Mouse (Mus musculus) kidney, postnatal 0 days (tissue): ENCODE data around the gene Phox2a. TPM values are rescaled to one million over a fixed set of nuclear protein-coding genes. Genes with fewer than 3 reads are reported as not detected.

ENCODE experiments used
- ATAC-seq: fragments of 200-750 bp; cut with Nextera tagmentation; replicated peaks from 2 replicates; pipeline ENCODE4 v1.8.0; 2017; ENCODE audit warnings: low read depth, moderate number of reproducible peaks, moderate TSS enrichment, moderate library complexity; ENCODE audit not compliant: low FRiP score
- DNase-seq: peaks from one replicate; pipeline ENCODE4 v3.0.0-alpha.2; 2016; ENCODE audit warnings: low spot score
- H3K27ac ChIP-seq: fragments of 300-500 bp; sonication (generic); 2 replicates; pipeline ENCODE4 v1.5.1; 2014; ENCODE audit warnings: mild to moderate bottlenecking
- H3K27me3 ChIP-seq: fragments of 300-500 bp; sonication (generic); 2 replicates; pipeline ENCODE4 v1.6.1; 2014; ENCODE audit warnings: low read length, mixed read lengths; ENCODE audit not compliant: insufficient read depth
- H3K36me3 ChIP-seq: fragments of 300-500 bp; sonication (generic); 2 replicates; pipeline ENCODE4 v1.6.1; 2014; ENCODE audit warnings: low read length, mixed read lengths; ENCODE audit not compliant: insufficient read depth
- H3K4me1 ChIP-seq: fragments of 300-500 bp; sonication (generic); replicated peaks from 2 replicates; pipeline ENCODE4 v1.6.1; 2014; ENCODE audit warnings: antibody characterized with exemption, low read length, mixed read lengths; ENCODE audit not compliant: insufficient read depth
- H3K4me2 ChIP-seq: fragments of 300-500 bp; sonication (generic); 2 replicates; pipeline ENCODE4 v1.6.1; 2014; ENCODE audit warnings: mild to moderate bottlenecking, low read length, moderate library complexity, mixed read lengths
- H3K4me3 ChIP-seq: fragments of 300-500 bp; sonication (generic); replicated peaks from 2 replicates; pipeline ENCODE4 v1.5.1; 2014; ENCODE audit warnings: low read depth, low read length
- H3K9ac ChIP-seq: fragments of 300-500 bp; sonication (generic); 2 replicates; pipeline ENCODE4 v1.6.1; 2014; ENCODE audit warnings: low read depth, low read length
- H3K9me3 ChIP-seq: fragments of 300-500 bp; sonication (generic); replicated peaks from 2 replicates; pipeline ENCODE4 v1.6.1; 2016; ENCODE audit warnings: low read length, inconsistent platforms, mixed read lengths
- CTCF ChIP-seq: IDR thresholded peaks from 2 replicates; pipeline ENCODE4 v1.5.1; 2016; ENCODE audit warnings: antibody characterized with exemption, low read depth, mild to moderate bottlenecking, moderate library complexity
- WGBS: fragments of 180-500 bp; shearing (Covaris S2); extraction: QIAGEN DNeasy Blood & Tissue Kit; methylation state at CpG from one replicate; pipeline ENCODE4 v1.1.7; 2014; 5-methylcytosine and 5-hydroxymethylcytosine counted together
- polyA plus RNA-seq: library from polyadenylated mRNA; unstranded; fragments of >200 nt; fragmentation: Nextera tagmentation; extraction: Ambion mirVana; gene quantifications from 2 replicates; pipeline ENCODE4 v1.2.1, GENCODE M21; 2015

Gene Phox2a
- polyA plus RNA-seq, 1 experiment from 2014 or later = 0.13 TPM

GRCm38 (mm10) chr7:101853816-101854215, 35.7 kb downstream of the Phox2a start:
- H3K9ac ChIP-seq = no peak overlapping the region
- no peak for TF ChIP-seq CTCF
- H3K9me3 ChIP-seq = no peaks in the 10 kb centered on the region
- no peaks in the 10 kb centered on the region for H3K27me3 ChIP-seq
- no peak for ATAC-seq
- H3K27ac ChIP-seq = no peak overlapping the region
- H3K4me1 ChIP-seq = no peaks in the 10 kb centered on the region
- no peak for DNase-seq
- H3K4me2 ChIP-seq = no peak overlapping the region
- no peaks in the 10 kb centered on the region for H3K36me3 ChIP-seq
- 67% methylated on average over 2 of the region's 2 CpGs for WGBS
- no peak overlapping the region for H3K4me3 ChIP-seq

GRCm38 (mm10) chr7:101857094-101857493, 39.0 kb downstream of the Phox2a start, which contains the start of gene Folr2:
TSS of gene Folr2 (minus strand) at chr7:101857194.
- 91% methylated on average over 4 of the region's 4 CpGs for WGBS
- H3K4me3 ChIP-seq = no peak within 1 kb of the TSS
- no peak for ATAC-seq

DNA sequence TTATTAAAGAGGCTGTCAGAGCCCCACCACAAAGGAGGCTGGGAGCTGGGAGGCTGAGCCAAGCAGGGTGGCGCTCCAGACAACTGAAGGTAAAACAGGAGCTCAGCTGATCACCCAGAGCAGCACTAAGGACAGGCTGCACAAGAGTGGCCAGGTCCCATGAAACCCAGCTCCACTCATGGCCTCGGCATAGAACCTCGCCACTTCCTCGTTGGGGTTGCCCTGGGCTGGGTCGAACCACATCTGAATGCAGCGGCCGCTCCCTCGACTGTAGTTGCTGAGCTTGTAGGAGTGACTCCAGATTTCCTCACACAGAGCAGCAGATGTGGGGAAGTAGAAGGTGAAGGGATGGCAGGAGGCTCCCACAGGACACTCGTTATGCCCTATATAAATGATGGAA, 40.2 kb downstream of the Phox2a start:
- no peak for TF ChIP-seq CTCF
- Histone ChIP-seq H3K36me3 (no peaks in the 10 kb centered on the region), H3K9me3 (no peaks in the 10 kb centered on the region), H3K9ac (no peak overlapping the region), H3K27ac (no peak overlapping the region), H3K4me3 (no peak overlapping the region), H3K4me1 (no peaks in the 10 kb centered on the region), H3K4me2 (no peak overlapping the region), H3K27me3 (no peaks in the 10 kb centered on the region)
- WGBS = 74% methylated on average over 9 of the region's 9 CpGs
- ATAC-seq = no peak
- no peak for DNase-seq

More at GRCm38 (mm10) chr7:101857094-101857493, 39.0 kb downstream of the Phox2a start, which contains the start of gene Folr2:
- no peak within 1 kb of the TSS for H3K27ac ChIP-seq
- H3K4me2 ChIP-seq = no peak within 1 kb of the TSS
- no peaks in the 10 kb centered on the region for H3K27me3 ChIP-seq
- DNase-seq = no peak
- TF ChIP-seq CTCF = no peak
- no peaks in the 10 kb centered on the region for H3K36me3 ChIP-seq
- no peaks in the 10 kb centered on the region for H3K4me1 ChIP-seq
- no peak within 1 kb of the TSS for H3K9ac ChIP-seq
- H3K9me3 ChIP-seq = no peaks in the 10 kb centered on the region

DNA sequence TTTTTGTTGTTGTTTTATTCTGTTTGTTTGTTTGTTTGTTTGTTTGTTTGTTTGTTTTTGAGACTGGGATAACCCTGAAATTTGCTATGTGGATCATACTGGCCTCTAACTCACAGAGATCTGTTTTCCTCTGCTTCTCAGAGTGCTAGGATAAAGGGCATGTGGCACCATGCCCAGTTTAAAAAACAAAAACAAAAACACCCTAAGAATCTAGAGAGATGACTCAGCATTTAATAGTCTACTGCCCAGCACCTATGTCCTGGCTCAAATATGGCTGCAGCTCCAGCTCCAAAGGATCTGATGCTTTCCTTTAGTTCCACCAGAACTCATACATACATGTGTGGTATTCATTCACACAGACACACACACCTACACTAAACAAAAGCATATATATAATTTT, 42.9 kb downstream of the Phox2a start:
- peak; percentile 18 for DNase-seq

GRCm38 (mm10) chr7:101862291-101862690, 44.2 kb downstream of the Phox2a start:
- TF ChIP-seq CTCF = no peak
- Histone ChIP-seq H3K4me2 (no peak overlapping the region), H3K36me3 (no peaks in the 10 kb centered on the region), H3K4me3 (no peak overlapping the region), H3K27me3 (no peaks in the 10 kb centered on the region), H3K9me3 (no peaks in the 10 kb centered on the region), H3K27ac (no peak overlapping the region), H3K4me1 (no peaks in the 10 kb centered on the region), H3K9ac (no peak overlapping the region)
- no peak for DNase-seq
- WGBS = 76% methylated on average over 3 of the region's 3 CpGs
- no peak for ATAC-seq

More for the DNA sequence above, 42.9 kb downstream of the Phox2a start:
- Histone ChIP-seq H3K9ac (no peak overlapping the region), H3K9me3 (no peaks in the 10 kb centered on the region), H3K36me3 (no peaks in the 10 kb centered on the region), H3K4me1 (no peaks in the 10 kb centered on the region), H3K27ac (no peak overlapping the region), H3K27me3 (no peaks in the 10 kb centered on the region), H3K4me3 (no peak overlapping the region), H3K4me2 (no peak overlapping the region)
- no peak for ATAC-seq
- no peak for TF ChIP-seq CTCF

GRCm38 (mm10) chr7:101863415-101863814, 45.3 kb downstream of the Phox2a start, which contains the start of gene Anapc15:
TSS of gene Anapc15 (plus strand) at chr7:101863715.
- H3K4me1 ChIP-seq = peaks cover 5% of the 10 kb centered on the region; the same call in 1 of the 2 replicates
- TF ChIP-seq CTCF = no peak
- H3K9ac ChIP-seq = no peak within 1 kb of the TSS
- H3K27me3 ChIP-seq = no peaks in the 10 kb centered on the region
- no peaks in the 10 kb centered on the region for H3K9me3 ChIP-seq
- H3K4me3 ChIP-seq = no peak within 1 kb of the TSS
- no peaks in the 10 kb centered on the region for H3K36me3 ChIP-seq
- no peak within 1 kb of the TSS for H3K4me2 ChIP-seq
- WGBS = 69% methylated on average over 3 of the region's 3 CpGs
- no peak within 1 kb of the TSS for H3K27ac ChIP-seq
- DNase-seq (no peak), ATAC-seq (no peak)
